Mouse (Mus musculus) kidney, postnatal 0 days (tissue): ENCODE results near the gene Hps1. TPM values are rescaled to one million over a fixed set of nuclear protein-coding genes. Genes with fewer than 3 reads are reported as not detected.
"Not testable (repeated sequence)": the region's sequence is repeated elsewhere in the genome, so short reads cannot be mapped to it uniquely, and the experiment has no call there.

ENCODE experiments used
- ATAC-seq: fragments of 200-750 bp; cut with Nextera tagmentation; replicated peaks from 2 replicates; pipeline ENCODE4 v1.8.0; 2017; ENCODE audit warnings: low read depth, moderate number of reproducible peaks, moderate TSS enrichment, moderate library complexity; ENCODE audit not compliant: low FRiP score
- DNase-seq: peaks from one replicate; pipeline ENCODE4 v3.0.0-alpha.2; 2016; ENCODE audit warnings: low spot score
- H3K27ac ChIP-seq: fragments of 300-500 bp; sonication (generic); 2 replicates; pipeline ENCODE4 v1.5.1; 2014; ENCODE audit warnings: mild to moderate bottlenecking
- H3K27me3 ChIP-seq: fragments of 300-500 bp; sonication (generic); 2 replicates; pipeline ENCODE4 v1.6.1; 2014; ENCODE audit warnings: low read length, mixed read lengths; ENCODE audit not compliant: insufficient read depth
- H3K36me3 ChIP-seq: fragments of 300-500 bp; sonication (generic); 2 replicates; pipeline ENCODE4 v1.6.1; 2014; ENCODE audit warnings: low read length, mixed read lengths; ENCODE audit not compliant: insufficient read depth
- H3K4me1 ChIP-seq: fragments of 300-500 bp; sonication (generic); replicated peaks from 2 replicates; pipeline ENCODE4 v1.6.1; 2014; ENCODE audit warnings: antibody characterized with exemption, low read length, mixed read lengths; ENCODE audit not compliant: insufficient read depth
- H3K4me2 ChIP-seq: fragments of 300-500 bp; sonication (generic); 2 replicates; pipeline ENCODE4 v1.6.1; 2014; ENCODE audit warnings: mild to moderate bottlenecking, low read length, moderate library complexity, mixed read lengths
- H3K4me3 ChIP-seq: fragments of 300-500 bp; sonication (generic); replicated peaks from 2 replicates; pipeline ENCODE4 v1.5.1; 2014; ENCODE audit warnings: low read depth, low read length
- H3K9ac ChIP-seq: fragments of 300-500 bp; sonication (generic); 2 replicates; pipeline ENCODE4 v1.6.1; 2014; ENCODE audit warnings: low read depth, low read length
- H3K9me3 ChIP-seq: fragments of 300-500 bp; sonication (generic); replicated peaks from 2 replicates; pipeline ENCODE4 v1.6.1; 2016; ENCODE audit warnings: low read length, inconsistent platforms, mixed read lengths
- CTCF ChIP-seq: IDR thresholded peaks from 2 replicates; pipeline ENCODE4 v1.5.1; 2016; ENCODE audit warnings: antibody characterized with exemption, low read depth, mild to moderate bottlenecking, moderate library complexity
- WGBS: fragments of 180-500 bp; shearing (Covaris S2); extraction: QIAGEN DNeasy Blood & Tissue Kit; methylation state at CpG from one replicate; pipeline ENCODE4 v1.1.7; 2014; 5-methylcytosine and 5-hydroxymethylcytosine counted together
- polyA plus RNA-seq: library from polyadenylated mRNA; unstranded; fragments of >200 nt; fragmentation: Nextera tagmentation; extraction: Ambion mirVana; gene quantifications from 2 replicates; pipeline ENCODE4 v1.2.1, GENCODE M21; 2015

The Hps1 gene
- polyA plus RNA-seq, 1 experiment from 2014 or later, result 12.9 TPM

DNA sequence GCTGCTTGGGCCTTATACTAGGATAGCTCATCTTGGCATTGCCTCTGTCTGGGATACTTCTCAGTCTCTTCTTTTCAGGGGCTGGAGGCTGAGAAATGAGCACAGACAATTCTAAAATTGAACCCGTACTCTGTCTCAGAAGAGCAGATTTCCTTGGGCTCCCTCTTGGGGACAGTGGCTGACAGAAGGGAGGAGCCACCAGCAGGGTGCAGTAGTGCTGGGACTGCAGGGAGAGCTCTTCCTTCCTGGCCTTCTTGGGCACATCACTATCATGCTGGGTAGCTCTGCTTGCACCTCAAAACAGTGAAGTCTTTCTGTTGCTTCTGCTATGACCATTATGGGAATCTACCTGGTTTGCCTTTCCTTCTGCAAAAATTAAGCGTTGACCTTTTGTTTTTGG is 5.4 kb upstream of the Hps1 start:
- Histone ChIP-seq H3K36me3 (no peaks in the 10 kb centered on the region), H3K27ac (no peak overlapping the region), H3K4me1 (peaks cover under 1% of the 10 kb centered on the region; the same call in 1 of the 2 replicates), H3K9ac (no peak overlapping the region), H3K4me3 (no peak overlapping the region), H3K4me2 (no peak overlapping the region), H3K27me3 (no peaks in the 10 kb centered on the region), H3K9me3 (no peaks in the 10 kb centered on the region)
- TF ChIP-seq CTCF, result peak; percentile 43
- 41% methylated on average over 2 of the region's 2 CpGs for WGBS
- DNase-seq (no peak), ATAC-seq (no peak)

DNA sequence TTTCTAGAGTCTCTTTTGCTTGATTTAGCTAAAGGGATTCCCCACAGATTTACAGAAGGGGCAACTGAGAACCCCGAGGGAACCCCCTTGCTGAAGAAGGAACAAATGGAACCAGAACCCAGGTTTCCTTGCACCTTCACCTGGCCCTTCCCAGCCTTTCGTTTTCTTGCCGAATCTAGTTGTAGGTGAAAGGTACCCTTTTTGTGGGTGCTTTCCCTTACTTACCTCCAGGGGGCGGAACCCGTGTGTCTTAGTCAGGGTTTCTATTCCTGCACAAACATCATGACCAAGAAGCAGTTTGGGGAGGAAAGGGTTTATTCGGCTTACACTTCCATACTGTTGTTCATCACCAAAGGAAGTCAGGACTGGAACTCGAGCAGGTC is 369 bp upstream of the Hps1 start:
- ATAC-seq, H3K36me3 ChIP-seq, DNase-seq, H3K9me3 ChIP-seq, H3K27me3 ChIP-seq, H3K4me1 ChIP-seq: not testable (repeated sequence)
- H3K4me2 ChIP-seq, result peak overlapping the region; percentile 53
- peak overlapping the region; percentile 55 for H3K9ac ChIP-seq
- 0 out of 2 replicates have a peak, but pooled peaks have one; percentile 9 for TF ChIP-seq CTCF
- 53% methylated on average over 7 of the region's 7 CpGs for WGBS
- H3K27ac ChIP-seq, result peak overlapping the region; percentile 72
- H3K4me3 ChIP-seq, result peak overlapping the region; percentile 45

DNA sequence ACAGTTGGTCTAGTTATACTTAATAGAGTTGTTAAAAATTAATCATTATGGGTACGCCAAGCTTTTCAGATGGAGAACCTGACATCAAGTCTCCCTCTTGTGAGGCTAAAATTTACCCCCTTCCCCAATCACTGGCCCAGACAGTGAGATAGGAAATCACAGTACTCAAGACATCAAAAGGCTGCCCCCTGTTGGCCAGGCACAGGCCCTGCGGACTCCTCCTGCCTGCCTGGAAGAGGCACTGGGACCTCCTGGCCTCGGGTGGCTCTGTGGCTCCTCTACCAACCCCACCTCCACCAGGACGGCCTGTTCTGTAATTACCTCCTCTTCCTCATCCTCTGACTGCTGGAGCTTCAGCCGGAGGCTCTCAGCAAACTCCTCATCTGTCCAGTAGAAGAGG is 2.0 kb downstream of the Hps1 start:
- H3K27ac ChIP-seq, result no peak overlapping the region
- no peaks in the 10 kb centered on the region for H3K36me3 ChIP-seq
- WGBS, result 69% methylated on average over 5 of the region's 5 CpGs
- no peaks in the 10 kb centered on the region for H3K9me3 ChIP-seq
- no peak overlapping the region for H3K4me2 ChIP-seq
- H3K9ac ChIP-seq, result no peak overlapping the region
- ATAC-seq (no peak), DNase-seq (no peak)
- H3K4me1 ChIP-seq, result peaks cover 7% of the 10 kb centered on the region; the same call in 1 of the 2 replicates
- H3K27me3 ChIP-seq, result no peaks in the 10 kb centered on the region
- TF ChIP-seq CTCF, result no peak; the same call in 1 of the 2 replicates
- H3K4me3 ChIP-seq, result no peak overlapping the region

DNA sequence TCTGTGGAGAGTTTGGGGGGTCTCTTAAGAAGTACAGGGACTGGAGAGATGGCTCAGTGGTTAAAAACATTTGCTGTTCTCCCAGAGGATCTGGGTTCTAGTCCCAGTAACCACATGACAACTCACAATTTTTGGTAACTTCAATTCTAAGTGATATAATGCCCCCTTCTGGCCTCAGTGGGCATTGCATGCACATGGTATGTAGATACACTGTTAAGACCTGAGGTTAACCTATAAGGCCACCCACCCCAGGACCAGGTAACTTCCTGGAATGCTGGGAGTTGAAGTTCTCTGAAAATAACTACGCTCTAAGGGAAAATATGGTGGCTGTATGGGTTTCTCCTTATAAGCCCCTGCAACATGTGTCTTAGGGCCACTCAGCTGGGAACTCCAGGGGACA is 3.0 kb downstream of the Hps1 start:
- Histone ChIP-seq H3K27ac (no peak overlapping the region), H3K9ac (no peak overlapping the region), H3K4me1 (peaks cover 7% of the 10 kb centered on the region; the same call in 1 of the 2 replicates), H3K9me3 (no peaks in the 10 kb centered on the region), H3K4me3 (no peak overlapping the region), H3K27me3 (no peaks in the 10 kb centered on the region), H3K36me3 (no peaks in the 10 kb centered on the region), H3K4me2 (no peak overlapping the region)
- WGBS, result 96% methylated on average over 1 of the region's 1 CpGs
- peak; percentile 54 for TF ChIP-seq CTCF
- DNase-seq, result no peak
- ATAC-seq, result no peak

DNA sequence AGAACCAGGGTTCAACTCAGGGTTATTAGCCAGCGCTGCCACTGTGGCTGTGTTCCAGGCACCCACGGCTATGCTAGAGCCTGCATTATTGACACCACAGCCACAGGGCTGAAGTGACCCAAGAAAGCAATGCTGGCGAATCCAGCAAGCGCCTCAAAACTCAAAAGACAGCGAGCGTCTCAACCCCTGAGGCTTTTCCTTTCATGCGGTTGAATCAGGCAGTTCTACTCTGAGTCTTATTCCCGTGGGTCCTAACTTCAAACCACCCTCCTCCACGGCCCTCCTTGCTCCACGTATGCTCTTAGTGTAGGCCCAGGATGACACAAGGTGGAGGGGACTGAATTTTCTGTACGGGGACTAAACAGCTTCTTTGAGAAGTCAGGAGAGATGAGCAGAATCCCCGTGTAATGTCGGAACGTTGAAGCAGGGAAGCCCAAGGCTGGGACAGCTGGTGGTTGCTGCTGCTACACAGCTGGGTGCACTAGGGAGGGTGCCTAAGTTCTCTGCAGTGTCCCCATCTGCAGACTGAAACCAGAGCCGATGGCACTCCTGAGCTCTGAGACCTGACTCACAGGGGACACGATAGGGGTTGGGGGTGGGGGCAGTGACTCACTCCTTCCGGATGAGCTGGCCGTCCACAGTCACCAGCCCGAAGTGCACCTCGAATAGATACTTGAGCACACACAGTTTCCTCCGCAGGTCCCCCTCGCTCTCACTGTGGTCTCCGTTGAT is 9.5 kb downstream of the Hps1 start:
- H3K9me3 ChIP-seq, result no peaks in the 10 kb centered on the region
- WGBS, result 67% methylated on average over 23 of the region's 23 CpGs
- H3K4me2 ChIP-seq, result no peak overlapping the region
- H3K4me3 ChIP-seq, result no peak overlapping the region
- no peak overlapping the region for H3K9ac ChIP-seq
- H3K36me3 ChIP-seq, result no peaks in the 10 kb centered on the region
- no peaks in the 10 kb centered on the region for H3K4me1 ChIP-seq
- no peak overlapping the region for H3K27ac ChIP-seq
- H3K27me3 ChIP-seq, result no peaks in the 10 kb centered on the region
- no peak for TF ChIP-seq CTCF
- no peak for DNase-seq
- 0 out of 2 replicates have a peak, but pooled peaks have one; percentile 21 for ATAC-seq

DNA sequence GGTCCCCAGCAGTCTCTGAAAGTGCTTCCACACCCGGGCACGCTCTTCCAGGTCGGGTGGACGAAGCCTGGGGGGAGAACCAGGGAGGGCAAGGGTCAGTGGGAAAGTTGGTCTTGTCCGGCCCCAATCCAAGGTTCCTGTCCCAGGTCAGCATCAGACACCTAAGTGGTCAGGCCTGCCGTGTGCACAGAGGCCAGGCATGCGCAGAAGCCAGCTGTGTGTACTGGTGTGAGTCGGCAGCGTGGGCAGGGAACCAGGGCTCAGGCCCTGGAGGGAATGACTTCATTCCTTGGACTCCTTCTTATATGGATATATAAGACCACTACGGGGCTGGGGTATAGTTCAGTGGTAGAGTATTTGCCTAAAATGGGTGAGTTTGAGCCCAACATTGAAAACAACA is 10.1 kb downstream of the Hps1 start:
- no peaks in the 10 kb centered on the region for H3K36me3 ChIP-seq
- H3K4me3 ChIP-seq, result no peak overlapping the region
- no peak for DNase-seq

More for the DNA sequence above, 10.1 kb downstream of the Hps1 start:
- 76% methylated on average over 10 of the region's 10 CpGs for WGBS
- no peaks in the 10 kb centered on the region for H3K4me1 ChIP-seq
- H3K27ac ChIP-seq, result no peak overlapping the region
- H3K4me2 ChIP-seq, result no peak overlapping the region
- H3K9me3 ChIP-seq, result no peaks in the 10 kb centered on the region
- no peak for TF ChIP-seq CTCF
- no peak for ATAC-seq
- H3K9ac ChIP-seq, result no peak overlapping the region
- H3K27me3 ChIP-seq, result no peaks in the 10 kb centered on the region
